Mouse (Mus musculus) mammary gland, adult 2 months (tissue): Measurements from ENCODE around the gene Jun. TPM values are rescaled to one million over a fixed set of nuclear protein-coding genes. Genes with fewer than 3 reads are reported as not detected.

Source experiments
- polyA plus RNA-seq: library from polyadenylated mRNA; depleted of rRNA; stranded (reverse); fragments of >200 nt; gene quantifications from 2 replicates; pipeline ENCODE4 v1.2.3, GENCODE M21; 2012; ENCODE audit warnings: low replicate concordance; rRNA removed

The Jun gene
- polyA plus RNA-seq, result 34.7 and 69.1 TPM in 2 replicates

GRCm38 (mm10) chr4:95052025-95052899, at the start of gene Jun:
TSS of gene Jun (minus strand) at chr4:95052222.

Other genes starting within 250 kb of the Jun start
- gene Eqtn, start 123.4 kb downstream of the Jun start, polyA plus RNA-seq, result not detected in 2 replicates
- gene Mysm1, start 73.1 kb downstream of the Jun start, polyA plus RNA-seq, result 2.9 and 10.8 TPM in 2 replicates